Mouse (Mus musculus) gastrocnemius, postnatal 14 days (tissue): Measurements from ENCODE around the gene Rbbp4. TPM values are rescaled to one million over a fixed set of nuclear protein-coding genes. Genes with fewer than 3 reads are reported as not detected.

Experiments used
- DNase-seq: peaks from one replicate; pipeline ENCODE4 v3.0.0; 2021; ENCODE audit warnings: mixed read lengths
- intact Hi-C: fragments of 180-260 bp; cut with DNase I; formaldehyde crosslinking; loops from one replicate; pipeline ENCODE4 v1.15.1; 2025; ENCODE audit warnings: low total_unique reads
- total RNA-seq, 2 experiments: library from RNA; stranded (reverse); gene quantifications; 2 replicates each; pipeline ENCODE4 v1.2.3; 2021

The Rbbp4 gene
- total RNA-seq, 2 experiments from 2014 or later: 66.0 to 67.2 TPM

DNA sequence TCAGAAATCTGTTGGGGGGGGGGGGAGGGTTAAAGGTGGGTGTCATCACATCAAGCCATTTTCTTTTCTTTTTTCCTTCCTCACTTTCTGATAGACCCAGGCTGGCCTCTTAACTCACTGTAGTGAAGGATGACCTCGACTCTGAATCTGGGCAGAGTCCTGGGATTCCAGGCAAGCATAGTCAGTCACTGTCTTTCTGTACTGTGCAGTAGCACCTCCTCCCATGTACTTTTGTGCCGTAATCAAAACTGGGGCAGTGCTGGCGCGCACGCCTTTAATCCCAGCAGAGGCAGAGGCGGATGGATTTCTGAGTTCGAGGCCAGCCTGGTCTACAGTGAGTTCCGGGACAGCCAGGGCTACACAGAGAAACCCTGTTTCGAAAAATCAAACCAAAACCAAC lies 31.4 kb downstream of the Rbbp4 start:
- intact Hi-C loops: no loop called here
- DNase-seq: no peak

DNA sequence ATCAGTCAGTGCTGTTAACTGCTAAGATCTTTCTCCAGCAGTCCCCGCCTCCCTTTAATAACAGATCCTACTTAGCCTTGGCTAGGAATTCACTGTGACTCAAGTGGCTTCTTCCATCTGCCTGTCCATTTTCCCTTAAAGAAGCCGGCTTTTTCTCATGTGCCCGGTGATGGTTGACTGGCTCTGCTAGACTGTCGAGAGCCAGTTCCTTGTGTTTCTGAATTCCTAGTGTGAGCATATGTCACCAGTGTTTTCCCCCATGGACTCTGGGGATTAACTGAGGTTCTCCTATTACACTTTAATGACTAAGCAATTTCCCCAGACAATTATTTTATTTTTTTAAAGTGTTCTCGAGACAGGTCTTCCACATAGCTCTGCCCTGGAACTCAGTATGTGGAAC lies 31.8 kb downstream of the Rbbp4 start:
- no peak for DNase-seq
- intact Hi-C loops: no loop called here

- DNase-seq: no peak
- intact Hi-C loops: no loop called here
These were observed 36.0 kb downstream of the Rbbp4 start for GRCm38 (mm10) chr4:129299121-129299520.

DNA sequence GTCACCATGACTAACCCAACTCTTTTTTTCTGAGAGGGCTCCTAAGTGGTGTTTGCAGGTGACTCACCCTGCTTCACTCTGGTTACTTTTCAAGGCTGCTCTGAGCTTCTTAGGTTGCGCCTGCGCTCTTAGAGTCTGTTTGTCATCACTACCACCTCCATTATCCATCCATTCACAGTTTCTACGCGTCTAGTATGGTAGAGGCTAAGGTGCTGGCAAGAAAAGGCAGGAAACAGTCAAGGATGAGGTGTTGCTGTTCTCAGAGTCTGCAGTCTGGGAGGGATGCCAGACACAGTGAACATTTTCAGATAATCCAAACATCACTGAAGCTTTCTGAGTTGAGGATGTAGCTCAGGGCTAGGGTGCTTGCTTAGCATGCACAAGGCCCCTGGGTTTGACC lies 37.4 kb downstream of the Rbbp4 start:
- DNase-seq: no peak
- intact Hi-C loops: no loop called here

DNA sequence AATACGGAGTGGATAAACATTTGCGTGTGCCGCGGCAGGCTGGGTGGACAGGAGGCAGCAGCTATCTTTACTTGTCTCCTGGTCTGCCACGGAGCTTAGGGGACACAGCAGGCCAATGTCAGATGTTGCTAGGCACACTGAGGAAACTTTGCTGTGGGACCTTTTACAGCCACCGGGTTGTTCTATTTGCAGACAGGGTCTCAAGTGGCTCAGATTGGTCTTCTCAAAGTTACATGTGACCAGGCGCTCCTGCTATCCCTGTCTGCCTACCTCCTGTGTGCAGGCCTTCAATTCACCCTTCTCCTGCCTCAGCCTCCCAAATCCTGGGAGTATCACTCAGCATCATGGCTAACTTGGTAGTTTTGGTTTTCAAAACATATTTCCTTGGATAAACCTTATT lies 39.1 kb downstream of the Rbbp4 start:
- no peak for DNase-seq
- intact Hi-C loops: no loop called here

GRCm38 (mm10) chr4:129295188-129295587 lies 40.0 kb downstream of the Rbbp4 start:
- DNase-seq: no peak
- intact Hi-C loops: no loop called here

- intact Hi-C loops: no loop called here
- no peak for DNase-seq
These were observed 41.5 kb downstream of the Rbbp4 start for GRCm38 (mm10) chr4:129293702-129294101.

DNA sequence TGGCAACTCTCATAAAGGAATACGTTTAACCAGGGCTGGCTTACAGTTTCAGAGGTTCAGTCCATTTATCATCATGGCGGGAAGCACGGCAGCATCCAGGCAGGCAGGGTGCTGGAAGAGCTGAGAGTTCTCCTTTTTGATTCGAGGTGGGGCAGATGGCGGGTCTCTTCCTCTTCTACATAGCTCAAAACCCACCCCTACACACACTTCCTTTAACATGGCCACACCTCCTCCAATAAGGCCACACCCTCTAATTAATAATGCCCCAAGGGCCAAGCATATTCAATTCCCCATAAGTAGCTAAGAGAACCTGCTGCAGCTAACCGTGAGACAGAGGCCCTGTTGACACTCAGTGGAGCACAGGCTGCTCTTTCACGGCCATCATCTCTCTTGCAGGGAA lies 42.3 kb downstream of the Rbbp4 start:
- no peak for DNase-seq
- intact Hi-C loops: no loop called here

DNA sequence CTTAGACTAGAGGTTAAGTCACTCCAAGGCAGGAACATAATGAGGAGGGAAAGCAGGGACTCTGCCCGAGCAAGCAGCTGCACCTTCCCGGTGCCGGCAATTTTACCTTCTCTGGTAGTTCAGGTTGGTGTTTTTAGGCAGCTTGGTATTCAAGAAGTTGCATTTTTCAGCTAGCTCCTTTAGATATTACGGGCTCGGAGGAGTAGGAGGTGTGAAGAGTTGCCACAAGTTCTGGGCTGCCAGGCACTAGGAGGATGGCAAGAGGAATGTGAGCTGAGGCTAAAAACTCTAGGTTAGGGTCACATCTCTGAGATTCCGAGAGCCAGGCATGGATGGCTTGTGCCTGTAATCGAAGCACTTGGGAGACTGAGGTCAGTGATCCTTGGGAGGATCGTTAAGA lies 45.5 kb downstream of the Rbbp4 start:
- intact Hi-C loops: no loop called here
- no peak for DNase-seq

DNA sequence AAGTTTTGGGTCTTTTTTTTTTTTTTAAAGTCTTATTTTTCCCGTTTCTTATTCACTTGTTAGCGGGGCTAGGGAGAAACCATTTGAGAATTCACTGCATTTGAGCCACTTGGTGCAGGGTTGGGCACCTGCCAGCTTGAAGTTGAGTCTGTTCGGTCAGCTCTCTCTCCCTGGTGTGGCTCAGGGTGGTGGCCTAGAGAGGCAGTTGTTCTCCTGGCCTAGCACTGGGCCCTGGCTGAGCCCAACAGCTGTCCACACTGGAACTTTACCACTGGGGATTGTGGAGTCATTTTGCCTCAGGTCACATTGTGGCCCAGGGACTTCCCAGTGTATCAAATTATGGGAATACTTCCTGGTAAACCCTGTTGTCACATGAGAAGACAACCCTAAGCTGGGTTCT lies 47.1 kb downstream of the Rbbp4 start:
- intact Hi-C loops: no loop called here

DNA sequence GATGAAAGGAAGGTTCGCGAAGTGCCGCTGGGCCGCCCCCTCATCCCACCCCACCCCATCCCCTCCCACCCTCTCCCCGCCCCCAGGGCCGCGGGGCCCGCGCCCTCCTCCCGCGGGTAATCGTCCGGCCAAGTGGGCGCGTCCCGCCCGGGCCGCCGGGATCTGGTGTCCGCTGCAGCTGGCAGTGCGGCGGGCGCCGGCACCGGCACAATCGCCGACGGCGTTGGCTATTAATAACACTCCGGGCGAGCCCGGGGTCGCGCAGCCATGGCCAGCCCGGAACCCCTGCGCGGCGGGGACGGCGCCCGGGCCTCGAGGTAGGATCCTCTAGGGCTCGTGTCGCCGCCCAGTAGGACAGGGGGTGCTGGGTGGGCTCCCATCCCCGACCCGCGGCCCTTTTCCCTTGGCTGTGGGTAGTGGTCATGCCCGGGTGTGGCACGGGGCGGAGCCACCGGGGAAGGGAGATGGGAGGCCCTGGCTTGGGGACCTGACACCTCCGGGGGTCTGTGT lies 47.6 kb downstream of the Rbbp4 start, which contains the start of gene Sync:
Sync (plus strand) TSS at position 146 of the 510 bp plus-strand sequence.
- intact Hi-C loops: no loop called here
- peak; percentile 76 for DNase-seq

More for the DNA sequence above, 47.1 kb downstream of the Rbbp4 start:
- peak; percentile 75 for DNase-seq

- peak; percentile 71 for DNase-seq
- intact Hi-C loops: no loop called here
These were observed 48.3 kb downstream of the Rbbp4 start for GRCm38 (mm10) chr4:129286683-129287471.

- intact Hi-C loops: no loop called here
- peak; percentile 67 for DNase-seq
These were observed 49.0 kb downstream of the Rbbp4 start for GRCm38 (mm10) chr4:129286001-129286682.

DNA sequence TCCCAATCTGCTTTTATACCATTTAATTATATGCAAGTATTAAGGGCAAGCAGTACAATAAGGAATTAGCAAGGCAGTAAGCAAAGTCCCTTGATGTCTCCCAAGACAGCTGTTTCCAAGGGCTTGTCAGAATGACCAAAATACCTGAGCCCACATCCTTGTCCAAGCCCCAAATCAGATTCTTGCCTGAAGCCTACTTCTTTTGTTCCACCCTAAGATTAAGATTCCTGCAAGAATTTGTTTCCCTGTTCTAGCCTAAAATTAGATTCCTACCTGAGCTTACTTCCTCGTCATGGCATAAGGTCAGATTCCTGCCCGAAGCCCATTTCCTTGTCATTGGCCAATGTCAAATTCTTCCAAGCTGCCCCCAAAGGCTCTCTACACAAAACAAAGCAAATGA lies 50.5 kb downstream of the Rbbp4 start:
- intact Hi-C loops: no loop called here
- no peak for DNase-seq

GRCm38 (mm10) chr4:129283226-129283625 lies 51.9 kb downstream of the Rbbp4 start:
- no peak for DNase-seq
- intact Hi-C loops: no loop called here

DNA sequence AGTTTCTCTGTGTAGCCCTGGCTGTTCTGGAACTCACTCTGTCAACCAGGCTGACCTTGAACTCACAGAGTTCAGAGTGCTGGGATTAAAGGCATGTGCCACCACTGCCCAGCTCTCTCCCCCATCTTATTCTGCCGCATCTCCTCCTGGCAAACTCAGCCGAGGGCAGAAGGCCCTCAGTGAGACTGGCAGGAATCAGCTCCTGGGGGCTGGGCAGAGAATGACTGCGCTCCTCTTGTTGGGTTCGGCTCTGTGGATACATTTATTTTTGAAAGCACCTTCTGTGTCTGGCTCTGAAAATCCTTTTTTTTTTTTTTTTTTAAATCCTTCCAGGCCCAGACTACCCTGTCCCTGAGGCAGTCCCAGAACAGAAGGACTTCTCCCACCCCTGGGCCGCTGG lies 52.4 kb downstream of the Rbbp4 start:
- intact Hi-C loops: no loop called here
- DNase-seq: no peak

DNA sequence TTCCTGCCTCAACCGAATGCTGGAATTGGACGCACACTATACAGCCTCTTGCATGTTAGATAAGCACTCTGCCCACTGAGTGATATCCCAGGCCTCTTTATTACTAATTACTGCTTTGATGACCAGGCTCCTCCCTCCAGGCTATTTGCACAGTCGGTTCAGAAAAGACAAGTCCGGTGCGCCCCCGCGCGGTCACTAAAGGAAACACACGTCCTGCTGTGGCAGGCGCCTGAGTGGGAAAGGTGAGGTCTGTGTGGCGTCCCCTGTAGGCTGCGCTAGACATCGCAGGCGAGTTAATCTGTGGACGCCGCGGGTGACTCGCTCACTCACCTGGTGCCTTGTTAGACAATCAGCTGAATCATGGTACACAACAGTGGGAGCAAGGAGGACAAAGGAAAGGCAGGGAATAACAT lies 58.7 kb downstream of the Rbbp4 start:
- intact Hi-C loops: loop anchor here (10.0 kb wide), 1 partner anchor 142 kb away; the partner anchor contains the start of gene Fndc5
- DNase-seq: peak; percentile 95

DNA sequence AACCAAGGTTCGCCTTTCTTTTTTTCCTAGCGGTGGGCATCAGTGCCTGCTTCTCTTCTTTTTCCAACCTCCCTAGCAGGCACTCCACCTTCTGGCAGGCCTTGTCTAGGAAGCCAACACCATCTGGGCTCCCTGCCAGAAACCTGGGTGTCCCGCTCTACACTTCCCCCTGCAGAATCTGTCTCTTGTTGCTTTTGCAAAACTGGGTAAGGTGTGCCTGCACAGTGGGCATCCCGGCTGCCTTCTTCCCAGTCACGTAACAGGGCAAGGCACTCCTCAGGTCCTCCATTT lies 62.5 kb downstream of the Rbbp4 start:
- intact Hi-C loops: loop anchor here (5.0 to 10.0 kb wide), 2 partner anchors 60 to 138 kb away; partner anchors contain the start of gene Fndc5

DNA sequence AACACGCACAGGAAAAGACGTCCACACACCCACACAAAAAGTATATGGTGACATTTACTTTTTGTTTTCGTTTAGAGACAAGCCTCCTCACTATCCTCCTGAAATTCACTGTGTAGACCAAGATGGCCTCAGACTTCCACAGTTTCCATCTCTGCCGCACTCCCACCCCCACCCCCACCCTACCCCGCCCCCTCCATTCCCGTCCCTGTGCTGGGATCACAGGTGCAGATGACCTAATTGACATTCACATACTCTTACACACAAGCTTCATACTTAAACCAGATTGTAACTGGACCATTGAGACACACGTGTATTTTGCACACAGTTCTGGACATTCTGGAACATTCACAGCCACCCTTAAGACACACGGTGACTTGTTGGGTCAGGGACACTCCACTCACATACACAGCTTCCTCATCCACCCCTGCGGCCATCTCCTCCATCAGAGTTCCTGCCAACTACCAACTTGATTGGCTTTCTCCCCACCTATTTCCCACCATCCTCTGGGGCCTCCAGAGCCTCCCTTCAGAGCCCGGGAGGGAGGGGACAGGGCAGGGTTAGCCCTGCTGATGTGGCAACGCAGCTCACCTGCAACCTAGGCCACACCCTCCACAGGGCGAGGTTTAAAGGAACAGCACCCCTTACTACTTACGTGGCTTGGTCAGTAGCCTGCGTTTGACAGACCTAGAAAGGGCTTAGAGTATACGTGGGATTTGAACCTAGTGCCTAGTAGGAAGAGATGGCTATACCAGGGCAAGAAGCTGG lies 63.0 kb downstream of the Rbbp4 start:
- DNase-seq: no peak
- intact Hi-C loops: loop anchor here (5.0 to 10.0 kb wide), 2 partner anchors 60 to 137 kb away; partner anchors contain the start of gene Fndc5

More for the DNA sequence above, 62.5 kb downstream of the Rbbp4 start:
- DNase-seq: peak; percentile 53

- intact Hi-C loops: no loop called here
- no peak for DNase-seq
These were observed 66.5 kb downstream of the Rbbp4 start for GRCm38 (mm10) chr4:129268698-129269097.
